Mouse (Mus musculus): ENCODE measurements around the gene Pde10a.

Gene Pde10a

GRCm38 (mm10) chr17:8647372-8647871, 122.2 kb downstream of the Pde10a start:
- Histone ChIP-seq H3K36me3 (ENCODE audit: insufficient read depth, low read length) (no peaks in the 10 kb centered on the region), H3K4me1 (replicated peaks; ENCODE audit: low read depth, low read length) (no peaks in the 10 kb centered on the region), H3K4me3 (replicated peaks; ENCODE audit: low read length) (no peak overlapping the region), H3K27me3 (ENCODE audit: insufficient read depth, low read length) (peaks cover 3% of the 10 kb centered on the region; the same call in 1 of the 2 replicates), H3K9me3 (ENCODE audit: low read length) (no peaks in the 10 kb centered on the region)
- TF ChIP-seq NANOG (IDR thresholded peaks at IDR 0.05; ENCODE audit: borderline replicate concordance, low read length) (no peak), POU5F1 (IDR thresholded peaks at IDR 0.05; ENCODE audit: borderline replicate concordance, low read length) (no peak), CTCF (conservative IDR thresholded peaks at IDR 0.05; ENCODE audit: low read length) (no peak)

- Histone ChIP-seq H3K36me3 (ENCODE audit: insufficient read depth, low read length) (no peaks in the 10 kb centered on the region), H3K27me3 (ENCODE audit: insufficient read depth, low read length) (peaks cover 9% of the 10 kb centered on the region; the same call in 1 of the 2 replicates)
- TF ChIP-seq NANOG (IDR thresholded peaks at IDR 0.05; ENCODE audit: borderline replicate concordance, low read length) (no peak), POU5F1 (IDR thresholded peaks at IDR 0.05; ENCODE audit: borderline replicate concordance, low read length) (no peak), CTCF (conservative IDR thresholded peaks at IDR 0.05; ENCODE audit: low read length) (no peak)
Measured at GRCm38 (mm10) chr17:8648310-8648709, 123.1 kb downstream of the Pde10a start.

GRCm38 (mm10) chr17:8652681-8653262, 127.6 kb downstream of the Pde10a start:
- no peaks in the 10 kb centered on the region for H3K9me3 ChIP-seq (ENCODE audit: low read length)
- TF ChIP-seq POU5F1 (IDR thresholded peaks at IDR 0.05; ENCODE audit: borderline replicate concordance, low read length) = no peak
- no peak for TF ChIP-seq NANOG (IDR thresholded peaks at IDR 0.05; ENCODE audit: borderline replicate concordance, low read length)
- no peak for TF ChIP-seq CTCF (conservative IDR thresholded peaks at IDR 0.05; ENCODE audit: low read length)
- no peaks in the 10 kb centered on the region for H3K36me3 ChIP-seq (ENCODE audit: insufficient read depth, low read length)
- H3K4me1 ChIP-seq (replicated peaks; ENCODE audit: low read depth, low read length) = no peaks in the 10 kb centered on the region
- 0 out of 2 replicates have a peak, but pooled peaks cover 6% of the 10 kb centered on the region for H3K27me3 ChIP-seq (ENCODE audit: insufficient read depth, low read length)
- no peak overlapping the region for H3K4me3 ChIP-seq (replicated peaks; ENCODE audit: low read length)

More at GRCm38 (mm10) chr17:8648310-8648709, 123.1 kb downstream of the Pde10a start:
- Histone ChIP-seq H3K4me1 (replicated peaks; ENCODE audit: low read depth, low read length) (no peaks in the 10 kb centered on the region), H3K9me3 (ENCODE audit: low read length) (no peaks in the 10 kb centered on the region), H3K4me3 (replicated peaks; ENCODE audit: low read length) (no peak overlapping the region)

GRCm38 (mm10) chr17:8657661-8658060, 132.5 kb downstream of the Pde10a start:
- no peaks in the 10 kb centered on the region for H3K9me3 ChIP-seq (ENCODE audit: low read length)
- TF ChIP-seq NANOG (IDR thresholded peaks at IDR 0.05; ENCODE audit: borderline replicate concordance, low read length) (no peak), POU5F1 (IDR thresholded peaks at IDR 0.05; ENCODE audit: borderline replicate concordance, low read length) (no peak), CTCF (conservative IDR thresholded peaks at IDR 0.05; ENCODE audit: low read length) (no peak)
- no peak overlapping the region for H3K4me3 ChIP-seq (replicated peaks; ENCODE audit: low read length)
- peaks cover 10% of the 10 kb centered on the region; the same call in 1 of the 2 replicates for H3K27me3 ChIP-seq (ENCODE audit: insufficient read depth, low read length)
- H3K36me3 ChIP-seq (ENCODE audit: insufficient read depth, low read length) = no peaks in the 10 kb centered on the region
- peaks cover 15% of the 10 kb centered on the region for H3K4me1 ChIP-seq (replicated peaks; ENCODE audit: low read depth, low read length)

- H3K27me3 ChIP-seq (ENCODE audit: insufficient read depth, low read length) = peaks cover 6% of the 10 kb centered on the region; the same call in 1 of the 2 replicates
- H3K4me1 ChIP-seq (replicated peaks; ENCODE audit: low read depth, low read length) = peaks cover 15% of the 10 kb centered on the region
- TF ChIP-seq NANOG (IDR thresholded peaks at IDR 0.05; ENCODE audit: borderline replicate concordance, low read length) (no peak), POU5F1 (IDR thresholded peaks at IDR 0.05; ENCODE audit: borderline replicate concordance, low read length) (no peak), CTCF (conservative IDR thresholded peaks at IDR 0.05; ENCODE audit: low read length) (no peak)
- no peaks in the 10 kb centered on the region for H3K9me3 ChIP-seq (ENCODE audit: low read length)
- no peak overlapping the region for H3K4me3 ChIP-seq (replicated peaks; ENCODE audit: low read length)
- H3K36me3 ChIP-seq (ENCODE audit: insufficient read depth, low read length) = no peaks in the 10 kb centered on the region
Measured at GRCm38 (mm10) chr17:8658751-8659454, 133.7 kb downstream of the Pde10a start.

GRCm38 (mm10) chr17:8666912-8667311, 141.7 kb downstream of the Pde10a start:
- Histone ChIP-seq H3K4me3 (replicated peaks; ENCODE audit: low read length) (no peak overlapping the region), H3K36me3 (ENCODE audit: insufficient read depth, low read length) (no peaks in the 10 kb centered on the region), H3K27me3 (ENCODE audit: insufficient read depth, low read length) (no peaks in the 10 kb centered on the region), H3K4me1 (replicated peaks; ENCODE audit: low read depth, low read length) (no peaks in the 10 kb centered on the region), H3K9me3 (ENCODE audit: low read length) (peaks cover 8% of the 10 kb centered on the region)
- TF ChIP-seq POU5F1 (IDR thresholded peaks at IDR 0.05; ENCODE audit: borderline replicate concordance, low read length) = no peak
- TF ChIP-seq CTCF (conservative IDR thresholded peaks at IDR 0.05; ENCODE audit: low read length) = no peak
- TF ChIP-seq NANOG (IDR thresholded peaks at IDR 0.05; ENCODE audit: borderline replicate concordance, low read length) = no peak

GRCm38 (mm10) chr17:8674651-8675050, 149.5 kb downstream of the Pde10a start:
- no peak for TF ChIP-seq POU5F1 (IDR thresholded peaks at IDR 0.05; ENCODE audit: borderline replicate concordance, low read length)
- no peak for TF ChIP-seq NANOG (IDR thresholded peaks at IDR 0.05; ENCODE audit: borderline replicate concordance, low read length)
- no peak for TF ChIP-seq CTCF (conservative IDR thresholded peaks at IDR 0.05; ENCODE audit: low read length)
- H3K27me3 ChIP-seq (ENCODE audit: insufficient read depth, low read length) = no peaks in the 10 kb centered on the region
- H3K4me1 ChIP-seq (replicated peaks; ENCODE audit: low read depth, low read length) = no peaks in the 10 kb centered on the region
- H3K4me3 ChIP-seq (replicated peaks; ENCODE audit: low read length) = no peak overlapping the region
- no peaks in the 10 kb centered on the region for H3K36me3 ChIP-seq (ENCODE audit: insufficient read depth, low read length)
- H3K9me3 ChIP-seq (ENCODE audit: low read length) = peaks cover 8% of the 10 kb centered on the region

- Histone ChIP-seq H3K4me3 (replicated peaks; ENCODE audit: low read length) (no peak overlapping the region), H3K36me3 (ENCODE audit: insufficient read depth, low read length) (no peaks in the 10 kb centered on the region), H3K9me3 (ENCODE audit: low read length) (no peaks in the 10 kb centered on the region), H3K4me1 (replicated peaks; ENCODE audit: low read depth, low read length) (peaks cover 11% of the 10 kb centered on the region), H3K27me3 (ENCODE audit: insufficient read depth, low read length) (peaks cover 4% of the 10 kb centered on the region; the same call in 1 of the 2 replicates)
- no peak for TF ChIP-seq CTCF (conservative IDR thresholded peaks at IDR 0.05; ENCODE audit: low read length)
Measured at GRCm38 (mm10) chr17:8686356-8686755, 161.2 kb downstream of the Pde10a start.
